Mouse (Mus musculus) adrenal gland, postnatal 10 days (tissue): ENCODE data around the gene Top3a. TPM values are rescaled to one million over a fixed set of nuclear protein-coding genes. Genes with fewer than 3 reads are reported as not detected.

ENCODE experiments used
- DNase-seq: peaks from one replicate; pipeline ENCODE4 v3.0.0; 2021; ENCODE audit warnings: mixed read lengths
- total RNA-seq, 2 experiments: library from RNA; stranded (reverse); gene quantifications; 2 replicates each; pipeline ENCODE4 v1.2.3; 2021

The Top3a gene
- total RNA-seq, 2 experiments from 2014 or later: 7.7 to 10.2 TPM

GRCm38 (mm10) chr11:60775578-60775977 is 1.6 kb downstream of the Top3a start:
- no peak for DNase-seq

GRCm38 (mm10) chr11:60774841-60775240 is 2.3 kb downstream of the Top3a start:
- no peak for DNase-seq

- DNase-seq: no peak
Observed at GRCm38 (mm10) chr11:60774158-60774689, 2.9 kb downstream of the Top3a start.

- no peak for DNase-seq
Observed at GRCm38 (mm10) chr11:60772161-60772560, 5.0 kb downstream of the Top3a start.

GRCm38 (mm10) chr11:60770776-60771175 is 6.4 kb downstream of the Top3a start:
- no peak for DNase-seq

- no peak for DNase-seq
Observed at GRCm38 (mm10) chr11:60769322-60769721, 7.8 kb downstream of the Top3a start.

- DNase-seq: no peak
Observed at GRCm38 (mm10) chr11:60766969-60767368, 10.2 kb downstream of the Top3a start.

GRCm38 (mm10) chr11:60761681-60762080 is 15.5 kb downstream of the Top3a start:
- no peak for DNase-seq

- DNase-seq: no peak
Observed at GRCm38 (mm10) chr11:60755570-60755969, 21.6 kb downstream of the Top3a start.

GRCm38 (mm10) chr11:60740321-60740720 is 36.8 kb downstream of the Top3a start:
- no peak for DNase-seq

GRCm38 (mm10) chr11:60737450-60737849 is 39.7 kb downstream of the Top3a start:
- no peak for DNase-seq

GRCm38 (mm10) chr11:60736491-60736890 is 40.7 kb downstream of the Top3a start:
- DNase-seq: no peak

- no peak for DNase-seq
Observed at GRCm38 (mm10) chr11:60735191-60735590, 42.0 kb downstream of the Top3a start.

GRCm38 (mm10) chr11:60734206-60734605 is 43.0 kb downstream of the Top3a start:
- DNase-seq: no peak

GRCm38 (mm10) chr11:60731251-60731650 is 45.9 kb downstream of the Top3a start:
- DNase-seq: peak; percentile 37

- no peak for DNase-seq
Observed at GRCm38 (mm10) chr11:60730169-60730568, 47.0 kb downstream of the Top3a start.

- peak; percentile 71 for DNase-seq
Observed at GRCm38 (mm10) chr11:60729217-60729641, 47.9 kb downstream of the Top3a start.

GRCm38 (mm10) chr11:60728260-60728761 is 48.9 kb downstream of the Top3a start, which contains the start of gene Mief2:
Mief2 (plus strand) TSS chr11:60728398.
- DNase-seq: peak; percentile 95

GRCm38 (mm10) chr11:60727392-60728140 is 49.6 kb downstream of the Top3a start:
- peak; percentile 43 for DNase-seq

- DNase-seq: peak; percentile 93
Observed at GRCm38 (mm10) chr11:60726601-60727391, 50.4 kb downstream of the Top3a start, which contains the start of gene Flii. Flii (minus strand) TSS chr11:60727263.

- no peak for DNase-seq
Observed at GRCm38 (mm10) chr11:60719263-60719662, 57.9 kb downstream of the Top3a start.

GRCm38 (mm10) chr11:60715833-60716232 is 61.3 kb downstream of the Top3a start:
- DNase-seq: no peak
